Mouse (Mus musculus) kidney, embryonic 16.5 days (tissue): ENCODE results near the gene Helz. TPM values are rescaled to one million over a fixed set of nuclear protein-coding genes. Genes with fewer than 3 reads are reported as not detected.
"Not testable (repeated sequence)": the region's sequence is repeated elsewhere in the genome, so short reads cannot be mapped to it uniquely, and the experiment has no call there.

Experiments used
- ATAC-seq: fragments of 200-750 bp; cut with Nextera tagmentation; 2 replicates; pipeline ENCODE4 v1.8.0; 2017; ENCODE audit warnings: moderate TSS enrichment; ENCODE audit not compliant: low FRiP score, low TSS enrichment
- H3K27ac ChIP-seq: fragments of 300-500 bp; sonication (generic); 2 replicates; pipeline ENCODE4 v1.5.1; 2014; ENCODE audit warnings: low read length
- H3K27me3 ChIP-seq: fragments of 300-500 bp; sonication (generic); 2 replicates; pipeline ENCODE4 v1.6.1; 2014; ENCODE audit warnings: low read length, control low read depth, mixed read lengths; ENCODE audit not compliant: insufficient read depth
- H3K36me3 ChIP-seq: fragments of 300-500 bp; sonication (generic); 2 replicates; pipeline ENCODE4 v1.6.1; 2014; ENCODE audit warnings: low read length, control low read depth, mixed read lengths; ENCODE audit not compliant: insufficient read depth
- H3K4me1 ChIP-seq: fragments of 300-500 bp; sonication (generic); 2 replicates; pipeline ENCODE4 v1.6.1; 2014; ENCODE audit warnings: low read length, control low read depth, mixed read lengths; ENCODE audit not compliant: insufficient read depth
- H3K4me2 ChIP-seq: fragments of 300-500 bp; sonication (generic); replicated peaks from 2 replicates; pipeline ENCODE4 v1.6.1; 2014; ENCODE audit warnings: low read depth, low read length
- H3K4me3 ChIP-seq: fragments of 300-500 bp; sonication (generic); 2 replicates; pipeline ENCODE4 v1.5.1; 2014; ENCODE audit warnings: mild to moderate bottlenecking, low read length
- H3K9ac ChIP-seq: fragments of 300-500 bp; sonication (generic); replicated peaks from 2 replicates; pipeline ENCODE4 v1.6.1; 2014; ENCODE audit warnings: low read length
- H3K9me3 ChIP-seq: fragments of 300-500 bp; sonication (generic); 2 replicates; pipeline ENCODE4 v1.6.1; 2016; ENCODE audit warnings: low read length, control low read depth
- WGBS: fragments of 180-500 bp; shearing (Covaris S2); extraction: QIAGEN DNeasy Blood & Tissue Kit; methylation state at CpG from one replicate; pipeline ENCODE4 v1.1.7; 2014; 5-methylcytosine and 5-hydroxymethylcytosine counted together
- polyA plus RNA-seq: library from polyadenylated mRNA; unstranded; fragments of >200 nt; fragmentation: Nextera tagmentation; extraction: Ambion mirVana; gene quantifications from 2 replicates; pipeline ENCODE4 v1.2.1, GENCODE M21; 2015

Helz gene
- polyA plus RNA-seq, 1 experiment from 2014 or later, result 20.1 TPM

- Histone ChIP-seq H3K27me3 (no peaks in the 10 kb centered on the region), H3K27ac (peak overlapping the region; percentile 86), H3K9me3 (no peaks in the 10 kb centered on the region), H3K4me2 (peak overlapping the region; percentile 99), H3K36me3 (peaks cover 17% of the 10 kb centered on the region), H3K4me3 (peak overlapping the region; percentile 98), H3K4me1 (peaks cover 11% of the 10 kb centered on the region; the same call in 1 of the 2 replicates), H3K9ac (peak overlapping the region; percentile 94)
- whole genome bisulfite sequencing, result under 1% methylated on average over 37 of the region's 37 CpGs
- ATAC-seq, result peak; percentile 77
These were observed 946 bp upstream of the Helz start for GRCm38 (mm10) chr11:107546667-107547301.

GRCm38 (mm10) chr11:107548204-107548975 is 660 bp downstream of the Helz start:
- WGBS, result 6% methylated on average over 35 of the region's 39 CpGs
- H3K27ac ChIP-seq, result peak overlapping the region; percentile 89
- H3K4me2 ChIP-seq, result peak overlapping the region; percentile 99
- peak overlapping the region; percentile 98 for H3K4me3 ChIP-seq
- H3K9ac ChIP-seq, result peak overlapping the region; percentile 94
- H3K9me3 ChIP-seq, result no peaks in the 10 kb centered on the region
- H3K27me3 ChIP-seq, result no peaks in the 10 kb centered on the region
- H3K36me3 ChIP-seq, result peaks cover 24% of the 10 kb centered on the region
- peaks cover 11% of the 10 kb centered on the region; the same call in 1 of the 2 replicates for H3K4me1 ChIP-seq
- no peak; the same call in 1 of the 2 replicates for ATAC-seq

- no peaks in the 10 kb centered on the region for H3K4me1 ChIP-seq
- no peaks in the 10 kb centered on the region for H3K27me3 ChIP-seq
- no peak overlapping the region for H3K4me2 ChIP-seq
- H3K27ac ChIP-seq, result no peak overlapping the region
- WGBS, result 95% methylated on average over 5 of the region's 5 CpGs
- H3K4me3 ChIP-seq, result no peak overlapping the region
- peaks cover 25% of the 10 kb centered on the region; the same call in 1 of the 2 replicates for H3K36me3 ChIP-seq
- ATAC-seq, result no peak
- no peak overlapping the region for H3K9ac ChIP-seq
- no peaks in the 10 kb centered on the region for H3K9me3 ChIP-seq
These were observed 12.1 kb downstream of the Helz start for GRCm38 (mm10) chr11:107559874-107560273.

GRCm38 (mm10) chr11:107567431-107567830 is 19.7 kb downstream of the Helz start:
- Histone ChIP-seq H3K9ac (no peak overlapping the region), H3K27me3 (no peaks in the 10 kb centered on the region), H3K36me3 (peaks cover 22% of the 10 kb centered on the region), H3K4me2 (no peak overlapping the region), H3K27ac (no peak overlapping the region), H3K4me3 (no peak overlapping the region), H3K4me1 (peaks cover 7% of the 10 kb centered on the region), H3K9me3 (no peaks in the 10 kb centered on the region)
- ATAC-seq, result no peak
- WGBS, result 86% methylated on average over 3 of the region's 3 CpGs

- ATAC-seq, result no peak
These were observed 20.8 kb downstream of the Helz start for GRCm38 (mm10) chr11:107568466-107568995.

GRCm38 (mm10) chr11:107570891-107571290 is 23.2 kb downstream of the Helz start:
- Histone ChIP-seq H3K4me1 (peaks cover 41% of the 10 kb centered on the region), H3K36me3 (peaks cover 31% of the 10 kb centered on the region)
- H3K4me2 ChIP-seq, H3K27ac ChIP-seq, H3K9ac ChIP-seq, H3K4me3 ChIP-seq, H3K27me3 ChIP-seq, H3K9me3 ChIP-seq, ATAC-seq: not testable (repeated sequence)
- 56% methylated on average over 8 of the region's 8 CpGs for WGBS

More at GRCm38 (mm10) chr11:107568466-107568995, 20.8 kb downstream of the Helz start:
- Histone ChIP-seq H3K27ac (no peak overlapping the region), H3K4me3 (no peak overlapping the region), H3K4me1 (peaks cover 18% of the 10 kb centered on the region), H3K36me3 (peaks cover 22% of the 10 kb centered on the region), H3K9ac (no peak overlapping the region), H3K27me3 (no peaks in the 10 kb centered on the region), H3K9me3 (no peaks in the 10 kb centered on the region), H3K4me2 (no peak overlapping the region)
- WGBS, result 95% methylated on average over 6 of the region's 6 CpGs

GRCm38 (mm10) chr11:107571318-107571717 is 23.6 kb downstream of the Helz start:
- Histone ChIP-seq H3K9me3 (no peaks in the 10 kb centered on the region), H3K4me1 (peaks cover 44% of the 10 kb centered on the region), H3K27ac (no peak overlapping the region), H3K4me3 (no peak overlapping the region), H3K27me3 (no peaks in the 10 kb centered on the region), H3K36me3 (peaks cover 32% of the 10 kb centered on the region), H3K4me2 (no peak overlapping the region), H3K9ac (no peak overlapping the region)
- 93% methylated on average over 2 of the region's 2 CpGs for WGBS
- ATAC-seq, result no peak

- Histone ChIP-seq H3K36me3 (peaks cover 26% of the 10 kb centered on the region), H3K4me2 (no peak overlapping the region), H3K27me3 (no peaks in the 10 kb centered on the region), H3K27ac (no peak overlapping the region), H3K9me3 (no peaks in the 10 kb centered on the region), H3K4me3 (no peak overlapping the region), H3K4me1 (peaks cover 55% of the 10 kb centered on the region), H3K9ac (no peak overlapping the region)
- WGBS, result 73% methylated on average over 3 of the region's 3 CpGs
- ATAC-seq, result no peak
These were observed 24.8 kb downstream of the Helz start for GRCm38 (mm10) chr11:107572551-107572950.

GRCm38 (mm10) chr11:107573061-107573692 is 25.4 kb downstream of the Helz start:
- no peaks in the 10 kb centered on the region for H3K9me3 ChIP-seq
- H3K27ac ChIP-seq, result peak overlapping the region; percentile 88
- no peak overlapping the region for H3K4me3 ChIP-seq
- WGBS, result 35% methylated on average over 11 of the region's 11 CpGs
- no peaks in the 10 kb centered on the region for H3K27me3 ChIP-seq
- no peak overlapping the region; the same call in 1 of the 2 replicates for H3K9ac ChIP-seq
- H3K4me1 ChIP-seq, result peaks cover 57% of the 10 kb centered on the region
- H3K4me2 ChIP-seq, result no peak overlapping the region
- H3K36me3 ChIP-seq, result peaks cover 24% of the 10 kb centered on the region
- ATAC-seq, result peak; percentile 79
